Mouse (Mus musculus): Measurements from ENCODE around the gene Rpl23a. TPM values are rescaled to one million over a fixed set of nuclear protein-coding genes. Genes with fewer than 3 reads are reported as not detected.

The Rpl23a gene
- 100 to 1,000 TPM; 606 to 878 (median 722) TPM for total RNA-seq (2022)

GRCm38 (mm10) chr11:78182961-78183844, at the start of gene Rpl23a:
Gene Rpl23a, minus strand, starts transcription at chr11:78183584.
- peak; percentile 87 to 90 for DNase-seq (ENCODE audit: low spot score in 2 of 2)

- no peak for DNase-seq (ENCODE audit: low spot score in 2 of 2)
Measured at GRCm38 (mm10) chr11:78231518-78231917, 48.1 kb upstream of the Rpl23a start.

GRCm38 (mm10) chr11:78223586-78223985, 40.2 kb upstream of the Rpl23a start:
- no peak for DNase-seq (ENCODE audit: low spot score in 2 of 2)

GRCm38 (mm10) chr11:78215709-78216317, 32.4 kb upstream of the Rpl23a start:
- peak in 1 of 2 experiments; percentile 56 for DNase-seq (ENCODE audit: low spot score in 2 of 2)

- no peak for DNase-seq (ENCODE audit: low spot score in 2 of 2)
Measured at GRCm38 (mm10) chr11:78213086-78213817, 29.9 kb upstream of the Rpl23a start.

- DNase-seq (ENCODE audit: low spot score in 2 of 2) = no peak
Measured at GRCm38 (mm10) chr11:78211513-78211912, 28.1 kb upstream of the Rpl23a start.

GRCm38 (mm10) chr11:78210615-78211014, 27.2 kb upstream of the Rpl23a start:
- no peak for DNase-seq (ENCODE audit: low spot score in 2 of 2)

- no peak for DNase-seq (ENCODE audit: low spot score in 2 of 2)
Measured at GRCm38 (mm10) chr11:78209886-78210285, 26.5 kb upstream of the Rpl23a start.

GRCm38 (mm10) chr11:78207190-78207589, 23.8 kb upstream of the Rpl23a start:
- no peak for DNase-seq (ENCODE audit: low spot score in 2 of 2)

- DNase-seq (ENCODE audit: low spot score in 2 of 2) = no peak
Measured at GRCm38 (mm10) chr11:78205361-78206206, 22.2 kb upstream of the Rpl23a start.

- DNase-seq (ENCODE audit: low spot score in 2 of 2) = no peak
Measured at GRCm38 (mm10) chr11:78204287-78204686, 20.9 kb upstream of the Rpl23a start.

- DNase-seq (ENCODE audit: low spot score in 2 of 2) = no peak
Measured at GRCm38 (mm10) chr11:78202372-78202771, 19.0 kb upstream of the Rpl23a start.

GRCm38 (mm10) chr11:78195101-78195863, 11.9 kb upstream of the Rpl23a start:
- no peak for DNase-seq (ENCODE audit: low spot score in 2 of 2)

- no peak for DNase-seq (ENCODE audit: low spot score in 2 of 2)
Measured at GRCm38 (mm10) chr11:78194411-78195100, 11.2 kb upstream of the Rpl23a start.

- DNase-seq (ENCODE audit: low spot score in 2 of 2) = no peak
Measured at GRCm38 (mm10) chr11:78193113-78193512, 9.7 kb upstream of the Rpl23a start, which contains the start of gene Proca1. Gene Proca1, plus strand, starts transcription at chr11:78193392.

- DNase-seq (ENCODE audit: low spot score in 2 of 2) = no peak
Measured at GRCm38 (mm10) chr11:78190041-78190440, 6.7 kb upstream of the Rpl23a start.

- peak; percentile 58 to 72 for DNase-seq (ENCODE audit: low spot score in 2 of 2)
Measured at GRCm38 (mm10) chr11:78189234-78190040, 6.1 kb upstream of the Rpl23a start.

GRCm38 (mm10) chr11:78188331-78189233, 5.2 kb upstream of the Rpl23a start, which contains the start of gene Rab34:
Gene Rab34, plus strand, starts transcription at chr11:78188430.
- DNase-seq (ENCODE audit: low spot score in 2 of 2) = peak; percentile 54 to 60

All from layer of hippocampus, adult 8-10 months (tissue).